Mouse (Mus musculus) thymus, postnatal 14 days (tissue): ENCODE measurements around the gene Tmem266.

Experiments
- DNase-seq: peaks from one replicate; pipeline ENCODE4 v3.0.0; 2021

The Tmem266 gene

DNA sequence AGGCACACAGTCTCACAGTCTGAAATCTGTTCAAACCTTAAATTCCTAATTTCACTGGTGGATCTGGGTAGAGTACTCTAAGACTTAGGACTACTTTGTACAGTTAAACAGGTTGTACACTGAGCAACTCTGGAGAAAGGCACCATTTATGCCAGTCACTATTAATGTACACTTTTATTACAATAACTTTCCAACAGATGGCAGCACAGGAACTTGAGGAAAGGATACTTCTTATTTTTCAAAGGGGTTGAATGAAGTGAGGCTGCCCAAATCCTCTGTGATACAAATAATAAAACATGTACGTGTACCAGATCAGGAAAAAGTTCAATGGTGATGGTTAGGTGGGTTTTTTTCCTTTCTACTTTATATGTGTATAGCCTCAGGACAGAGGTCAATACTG lies 141.7 kb downstream of the Tmem266 start:
- DNase-seq = no peak

DNA sequence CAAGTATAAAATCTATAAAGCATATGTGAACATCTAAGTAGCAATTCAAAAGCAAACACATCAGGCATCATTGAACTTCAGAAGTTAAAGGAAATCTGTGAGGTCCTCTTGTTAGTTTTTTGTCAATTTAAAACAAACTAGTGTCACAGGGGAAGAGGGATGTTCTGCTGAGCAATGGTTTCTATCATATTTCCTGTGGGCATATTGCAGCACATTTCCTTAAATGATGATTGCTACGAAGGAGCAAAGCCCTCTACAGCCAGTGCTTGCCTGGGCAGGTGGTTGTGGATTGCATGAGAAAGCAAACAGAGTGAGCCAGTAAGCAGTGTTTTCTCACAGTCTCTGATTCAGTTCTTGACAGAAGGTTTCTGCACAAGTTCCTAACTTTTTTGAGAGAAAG lies 149.4 kb downstream of the Tmem266 start:
- DNase-seq = no peak

DNA sequence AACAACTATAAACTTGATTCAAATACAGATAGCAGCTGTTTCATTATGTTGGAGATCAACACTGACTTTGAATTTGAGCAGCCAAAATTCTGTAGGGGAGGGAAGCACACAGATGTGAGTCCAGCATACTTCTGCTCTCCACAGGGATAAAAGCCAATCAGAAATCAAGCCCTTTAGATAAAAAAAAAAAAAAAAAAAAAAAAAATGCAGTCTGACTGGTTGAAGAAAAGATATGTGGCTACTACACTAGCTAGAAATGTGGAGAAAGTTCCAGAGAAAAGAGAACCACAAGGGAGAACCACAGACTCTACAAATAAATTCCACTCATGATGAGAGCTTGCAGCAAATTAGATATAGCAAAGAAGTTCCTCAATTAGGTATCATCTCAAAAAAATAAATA lies 152.0 kb downstream of the Tmem266 start:
- no peak for DNase-seq

DNA sequence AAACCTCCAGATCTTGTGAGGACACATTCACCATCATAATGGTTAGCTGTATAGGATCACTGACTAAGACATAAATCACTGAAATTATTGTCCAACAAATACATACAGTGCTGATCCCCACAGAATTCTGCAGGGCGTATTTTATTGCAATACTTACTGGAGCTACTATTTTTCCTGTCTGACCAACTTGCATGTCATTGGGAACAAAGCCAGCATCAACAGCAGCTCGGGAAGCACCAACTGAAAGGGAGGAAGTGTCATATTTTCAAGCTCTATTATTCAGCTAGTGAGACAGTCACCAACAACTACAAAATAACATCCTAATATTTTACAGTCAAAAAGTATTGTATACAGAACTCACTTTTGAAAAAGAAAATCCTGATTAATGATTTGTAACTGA lies 155.4 kb downstream of the Tmem266 start:
- no peak for DNase-seq
